In the genomic region with DNA sequence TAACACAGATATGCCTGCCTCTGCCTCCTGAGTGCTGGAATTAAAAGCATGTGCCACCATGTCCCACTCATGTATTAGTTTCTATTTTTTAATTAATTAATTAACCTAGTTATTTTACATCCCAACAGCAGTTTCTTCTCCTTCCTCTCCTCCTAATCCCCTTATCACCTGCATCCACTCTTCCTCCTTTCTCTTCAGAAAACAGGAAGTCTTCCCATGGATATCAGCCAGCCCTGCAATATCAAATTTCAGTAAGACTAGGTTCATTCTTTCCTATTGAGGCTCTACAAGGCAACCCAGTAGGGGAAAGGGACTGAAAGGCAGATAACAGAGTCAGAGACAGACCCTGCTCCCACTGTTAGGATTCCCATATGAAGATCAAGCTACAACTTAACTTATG, we compare ENCODE assay signal across 31 mouse cellular contexts.
"Had no signal": no experiment of that assay in that cellular context is flagged by ENCODE, and none has a peak within 500 bp of the region (broad histone marks: within the 10 kb centered on the region; RNA-seq: fewer than 3 reads in every experiment).

No protein-coding gene starts in this region.

- H3K9me3 ChIP-seq: limb, embryonic 10.5 days; limb, embryonic 12.5 days; limb, embryonic 13.5 days; limb, embryonic 15.5 days; liver, embryonic 12.5 days; liver, embryonic 13.5 days; liver, embryonic 15.5 days; lung, embryonic 15.5 days; megakaryocyte, embryonic 14.5 days; midbrain, embryonic 10.5 days; midbrain, embryonic 12.5 days; midbrain, embryonic 13.5 days; neural tube, embryonic 12.5 days; neural tube, embryonic 13.5 days had no signal

- H3K27me3 ChIP-seq: limb, embryonic 12.5 days; limb, embryonic 13.5 days; limb, embryonic 15.5 days; liver, embryonic 12.5 days; liver, embryonic 13.5 days; liver, embryonic 15.5 days; lung, embryonic 15.5 days; megakaryocyte, embryonic 14.5 days; midbrain, embryonic 12.5 days; midbrain, embryonic 13.5 days; neural tube, embryonic 12.5 days; neural tube, embryonic 13.5 days had no signal

- H3K36me3 ChIP-seq: limb, embryonic 10.5 days; limb, embryonic 12.5 days; liver, embryonic 13.5 days; lung, embryonic 15.5 days; midbrain, embryonic 12.5 days; midbrain, embryonic 13.5 days had no signal

- DNase-seq: left cerebral cortex, postnatal 4 days; liver, embryonic 13.5 days; liver, postnatal 0 days; lung, adult 18-20 months; lung, adult 2 months; lung, embryonic 14.5 days; lung, postnatal 10 days; lung, postnatal 14 days; lung, postnatal 36 days; lung, postnatal 4 days; midbrain, embryonic 14.5 days had no signal

- H3K27ac ChIP-seq: limb, embryonic 10.5 days; limb, embryonic 12.5 days; limb, embryonic 13.5 days; limb, embryonic 15.5 days; liver, embryonic 12.5 days; liver, embryonic 13.5 days; liver, embryonic 14.5 days; liver, embryonic 15.5 days; lung, embryonic 15.5 days; macrophage; midbrain, embryonic 10.5 days; midbrain, embryonic 12.5 days; midbrain, embryonic 13.5 days; neural tube, embryonic 12.5 days; neural tube, embryonic 13.5 days had no signal

- ATAC-seq: liver, embryonic 12.5 days; liver, postnatal 0 days; lung, postnatal 0 days; midbrain, embryonic 13.5 days; midbrain, embryonic 16.5 days had no signal

- H3K9ac ChIP-seq: limb, embryonic 12.5 days; limb, embryonic 13.5 days; limb, embryonic 15.5 days; liver, embryonic 12.5 days; liver, embryonic 13.5 days; liver, embryonic 14.5 days; liver, embryonic 15.5 days; liver, postnatal 0 days; lung, embryonic 14.5 days; lung, embryonic 15.5 days; midbrain, embryonic 12.5 days; midbrain, embryonic 13.5 days; neural tube, embryonic 12.5 days; neural tube, embryonic 13.5 days had no signal

- H3K4me1 ChIP-seq: limb, embryonic 10.5 days; limb, embryonic 12.5 days; limb, embryonic 13.5 days; limb, embryonic 15.5 days; liver, embryonic 12.5 days; liver, embryonic 13.5 days; liver, embryonic 15.5 days; lung, embryonic 15.5 days; midbrain, embryonic 10.5 days; midbrain, embryonic 12.5 days; midbrain, embryonic 13.5 days; neural tube, embryonic 12.5 days; neural tube, embryonic 13.5 days had no signal

- H3K4me3 ChIP-seq: limb, embryonic 10.5 days; limb, embryonic 12.5 days; limb, embryonic 13.5 days; limb, embryonic 15.5 days; liver, embryonic 12.5 days; liver, embryonic 13.5 days; liver, embryonic 15.5 days; lung, embryonic 15.5 days; megakaryocyte, embryonic 14.5 days; midbrain, embryonic 10.5 days; midbrain, embryonic 12.5 days; midbrain, embryonic 13.5 days; myocyte; neural tube, embryonic 12.5 days; neural tube, embryonic 13.5 days had no signal

- H3K4me2 ChIP-seq: limb, embryonic 12.5 days; limb, embryonic 13.5 days; limb, embryonic 15.5 days; liver, embryonic 11.5 days; liver, embryonic 12.5 days; liver, embryonic 13.5 days; liver, embryonic 15.5 days; lung, embryonic 14.5 days; lung, embryonic 15.5 days; midbrain, embryonic 11.5 days; midbrain, embryonic 12.5 days; midbrain, embryonic 13.5 days; neural tube, embryonic 12.5 days; neural tube, embryonic 13.5 days had no signal
